Mouse (Mus musculus): Measurements from ENCODE around the gene Fam57a. TPM values are rescaled to one million over a fixed set of nuclear protein-coding genes. Genes with fewer than 3 reads are reported as not detected.

Fam57a gene
- total RNA-seq, 2 experiments from 2014 or later, result 8.0 to 8.3 TPM

DNA sequence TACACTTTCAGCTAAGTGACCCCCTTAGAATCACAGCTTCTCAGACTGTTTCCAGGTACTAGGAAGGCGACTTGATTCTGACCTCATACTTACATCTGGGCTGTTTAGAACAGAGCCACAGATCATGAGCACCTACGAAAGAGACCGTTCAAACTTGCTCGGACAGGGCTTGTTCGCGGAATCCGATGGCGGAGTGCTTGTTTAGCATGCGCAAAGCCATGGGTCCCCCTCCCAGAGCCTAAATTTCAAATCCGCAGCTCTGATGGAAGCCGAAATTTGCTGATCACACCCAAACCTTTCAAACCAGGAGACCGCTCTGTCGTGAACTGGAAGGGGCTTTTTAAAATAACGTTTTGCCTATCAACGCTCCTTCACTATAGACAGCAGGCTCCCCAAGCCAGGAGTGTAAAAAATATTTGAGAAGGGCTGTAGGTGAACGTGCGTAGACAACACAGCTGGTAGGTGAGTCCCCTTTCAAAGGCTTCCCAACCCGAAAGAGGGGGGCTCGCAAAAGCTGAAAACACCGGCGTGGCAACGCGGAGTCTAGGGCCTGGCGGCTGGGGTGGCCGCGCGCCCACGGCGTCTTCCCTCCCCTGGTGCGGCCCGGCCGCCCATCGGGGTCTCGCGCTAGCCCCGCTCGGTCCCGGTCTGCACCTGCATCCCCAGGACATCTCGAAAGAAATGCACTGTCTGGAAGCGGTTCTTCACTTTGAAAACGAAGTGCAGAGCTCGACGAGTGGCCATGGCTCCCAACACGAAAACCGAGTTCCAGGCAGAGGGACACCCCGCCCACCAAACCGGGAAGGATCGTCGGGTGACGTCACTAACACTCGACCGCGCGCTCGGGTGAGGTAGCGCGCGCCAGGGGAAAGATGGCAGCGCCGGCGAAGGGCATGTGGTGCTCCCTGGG lies 63.7 kb downstream of the Fam57a start, which contains the start of the genes Mrm3 and Glod4:
Gene Mrm3, plus strand, starts transcription at position 815 of the 910 bp plus-strand sequence.
Gene Glod4, minus strand, starts transcription at position 825 of the 910 bp plus-strand sequence.
- peak; percentile 94 to 97 for DNase-seq
- intact Hi-C loops (cut with DNase I), result no loop called here

GRCm38 (mm10) chr11:76243811-76244546 lies 64.5 kb downstream of the Fam57a start:
- intact Hi-C loops (cut with DNase I), result no loop called here
- DNase-seq, result peak in 1 of 2 experiments; percentile 23

DNA sequence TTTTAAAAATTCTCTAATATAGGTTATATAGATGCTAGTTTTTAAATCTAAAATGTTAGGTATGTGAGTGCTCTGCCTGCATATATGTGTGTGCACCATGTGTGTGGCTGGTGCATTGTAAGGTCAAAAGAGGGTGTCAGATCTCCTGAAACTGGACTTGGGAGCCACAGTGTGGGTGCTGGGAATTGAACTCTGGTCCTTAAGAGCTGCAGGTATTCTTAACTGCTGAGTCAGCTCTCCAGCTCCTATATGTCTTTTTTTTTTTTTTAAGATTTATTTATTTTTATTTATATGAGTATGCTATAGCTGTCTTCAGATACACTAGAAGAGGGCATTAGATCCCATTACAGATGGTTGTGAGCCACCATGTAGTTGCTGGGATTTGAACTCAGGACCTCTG lies 67.0 kb downstream of the Fam57a start:
- intact Hi-C loops (cut with DNase I), result no loop called here
- DNase-seq, result no peak

GRCm38 (mm10) chr11:76247239-76247638 lies 67.8 kb downstream of the Fam57a start:
- intact Hi-C loops (cut with DNase I), result no loop called here
- no peak for DNase-seq

DNA sequence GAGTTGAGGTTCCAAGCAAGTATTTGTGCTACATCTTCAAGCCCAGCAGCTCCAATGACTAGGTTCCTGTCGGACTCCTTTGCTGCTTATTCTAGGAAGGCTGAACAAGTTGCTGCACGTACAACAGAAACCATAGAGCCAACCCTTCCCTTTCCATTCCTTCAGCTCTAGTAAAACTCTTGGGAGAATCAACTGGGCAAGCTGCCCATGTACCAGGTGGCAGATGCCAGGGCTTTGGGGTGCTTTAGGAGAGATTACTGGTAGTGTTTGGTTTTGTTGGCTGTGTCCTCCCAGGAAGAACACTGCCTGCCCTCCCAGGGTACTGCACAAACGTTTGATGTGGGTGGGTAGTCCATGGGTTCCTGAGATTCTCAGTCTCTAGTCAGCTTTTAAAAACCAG lies 72.6 kb downstream of the Fam57a start:
- intact Hi-C loops (cut with DNase I), result loop anchor here (5.0 kb wide), 1 partner anchor 200 kb away; no protein-coding TSS in a partner anchor
- DNase-seq, result no peak

DNA sequence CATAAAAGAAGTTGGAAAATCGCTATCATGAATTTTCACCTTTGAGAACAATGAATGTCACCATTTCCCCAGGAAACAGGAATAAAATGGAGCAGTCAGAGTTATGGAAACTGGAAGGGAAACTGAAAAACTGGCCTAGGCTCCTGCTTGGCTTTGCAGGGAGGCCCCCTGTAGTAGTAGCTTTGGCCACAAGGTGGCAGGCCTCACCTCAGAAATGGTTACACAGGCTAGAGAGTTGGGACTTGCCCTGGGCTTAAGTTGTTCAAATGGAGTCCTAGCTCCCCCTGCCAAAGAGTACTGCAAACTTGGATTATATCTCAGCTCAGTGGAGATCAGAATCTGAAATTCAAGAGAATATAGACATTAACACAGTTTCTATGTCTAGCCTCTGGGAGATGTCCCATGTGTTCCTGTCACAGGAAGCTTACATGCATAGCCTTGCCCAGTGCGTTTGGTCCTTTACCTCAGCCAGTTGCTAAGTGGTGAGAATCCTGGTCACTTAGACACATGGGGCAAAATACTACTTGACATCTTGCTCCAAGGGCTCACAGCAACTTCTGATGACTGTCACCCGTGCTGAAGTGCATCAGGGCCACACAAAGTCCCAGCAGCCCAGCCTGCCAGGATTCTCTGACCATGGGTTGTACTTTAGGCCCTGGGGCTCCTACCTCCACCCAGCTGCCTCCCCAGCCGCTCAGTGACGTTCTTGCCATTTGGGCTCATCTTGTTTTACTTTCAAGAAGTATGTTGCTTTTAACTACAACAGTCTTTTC lies 73.9 kb downstream of the Fam57a start:
- DNase-seq, result peak; percentile 90 to 94
- intact Hi-C loops (cut with DNase I), result loop anchor here (1.0 to 5.0 kb wide), 2 partner anchors 153 to 199 kb away; partner anchors contain the start of gene Timm22

DNA sequence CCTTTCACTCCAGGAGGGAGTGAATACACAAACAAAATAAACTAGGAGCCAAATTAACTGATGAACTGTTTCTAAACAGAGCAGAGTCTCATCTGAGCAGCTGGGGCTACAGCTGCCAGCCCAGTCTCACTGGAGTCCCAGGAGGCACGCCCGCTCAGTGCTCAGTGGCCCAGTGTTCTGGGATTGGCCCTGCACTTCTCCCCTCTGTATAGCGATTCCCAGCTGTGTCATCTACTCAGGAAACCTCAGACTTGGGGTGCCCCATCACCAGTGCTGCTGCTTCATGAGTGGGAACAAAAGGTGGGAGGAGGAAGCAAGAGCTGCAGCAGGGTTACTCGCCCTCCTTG lies 74.4 kb downstream of the Fam57a start:
- DNase-seq, result peak in 1 of 2 experiments; percentile 35
- intact Hi-C loops (cut with DNase I), result loop anchor here (1.0 to 5.0 kb wide), 2 partner anchors 152 to 198 kb away; partner anchors contain the start of gene Timm22

DNA sequence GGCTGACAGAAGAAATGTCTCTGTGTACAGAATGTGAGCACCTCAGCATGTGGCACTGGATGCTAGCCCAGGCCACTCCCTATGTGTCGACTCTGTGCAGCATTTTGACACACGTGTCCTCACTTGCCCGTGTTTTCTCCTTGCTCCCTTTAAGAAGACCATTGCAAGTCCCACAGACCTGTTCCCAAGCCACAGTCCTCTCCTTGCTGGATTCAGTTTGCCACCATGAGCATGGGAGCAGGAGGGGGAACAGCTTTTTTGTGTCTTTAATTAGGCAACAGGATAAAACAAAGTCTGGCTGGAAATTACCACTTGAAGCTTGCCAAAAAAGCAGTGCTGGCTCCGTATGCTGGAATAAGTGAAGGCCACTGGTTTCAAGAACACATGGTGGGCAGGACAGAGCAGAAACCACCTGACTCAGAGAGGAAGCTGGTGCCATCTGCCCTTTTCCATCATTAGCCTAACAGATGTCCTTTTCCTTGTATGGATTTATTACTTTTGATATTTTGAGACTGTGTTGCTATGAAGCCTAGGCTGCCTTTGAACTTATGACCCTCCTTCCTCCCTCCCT lies 76.0 kb downstream of the Fam57a start:
- DNase-seq, result peak in 1 of 2 experiments; percentile 32
- intact Hi-C loops (cut with DNase I), result no loop called here

DNA sequence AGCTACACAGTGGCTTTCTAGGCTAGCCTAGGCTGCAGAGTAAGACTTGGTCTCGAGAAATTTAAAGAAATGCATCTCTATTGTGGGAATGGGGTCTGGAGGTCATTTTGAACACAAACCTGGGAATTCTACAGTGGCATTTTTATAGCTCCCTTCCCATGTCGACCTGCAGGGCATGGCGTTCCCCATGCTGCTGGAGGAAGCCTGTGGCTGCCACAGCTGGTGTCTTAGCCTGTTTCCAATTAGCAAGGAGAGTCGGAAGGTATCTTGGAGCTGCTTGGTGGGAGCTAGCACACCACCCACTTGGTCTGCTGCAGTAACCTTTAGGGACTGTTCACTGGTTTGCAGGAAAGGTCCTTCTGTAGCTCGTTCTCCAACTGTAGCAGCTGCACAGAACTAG lies 76.7 kb downstream of the Fam57a start:
- no peak for DNase-seq
- intact Hi-C loops (cut with DNase I), result no loop called here

GRCm38 (mm10) chr11:76257386-76257785 lies 77.9 kb downstream of the Fam57a start:
- intact Hi-C loops (cut with DNase I), result no loop called here
- DNase-seq, result no peak

DNA sequence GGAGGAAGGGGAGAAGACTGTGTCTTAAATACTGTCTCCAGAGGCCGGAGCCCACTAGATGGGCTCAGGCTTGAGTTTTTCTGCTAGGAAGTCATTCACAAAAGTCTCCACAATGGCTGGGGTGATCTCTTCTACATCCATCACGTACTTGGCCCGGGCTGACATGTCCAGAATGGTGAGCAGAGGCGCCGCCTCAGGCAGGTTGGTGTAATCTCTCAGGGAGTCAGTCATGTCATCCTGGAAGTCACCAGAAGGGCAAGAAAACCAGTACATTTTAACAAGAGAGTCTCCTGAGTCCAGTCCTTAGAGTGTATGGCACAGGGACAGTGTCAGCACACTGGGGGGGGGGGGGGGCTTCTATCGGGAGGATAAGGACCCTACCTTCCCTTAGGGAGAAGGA lies 79.0 kb downstream of the Fam57a start:
- intact Hi-C loops (cut with DNase I), result no loop called here
- no peak for DNase-seq

DNA sequence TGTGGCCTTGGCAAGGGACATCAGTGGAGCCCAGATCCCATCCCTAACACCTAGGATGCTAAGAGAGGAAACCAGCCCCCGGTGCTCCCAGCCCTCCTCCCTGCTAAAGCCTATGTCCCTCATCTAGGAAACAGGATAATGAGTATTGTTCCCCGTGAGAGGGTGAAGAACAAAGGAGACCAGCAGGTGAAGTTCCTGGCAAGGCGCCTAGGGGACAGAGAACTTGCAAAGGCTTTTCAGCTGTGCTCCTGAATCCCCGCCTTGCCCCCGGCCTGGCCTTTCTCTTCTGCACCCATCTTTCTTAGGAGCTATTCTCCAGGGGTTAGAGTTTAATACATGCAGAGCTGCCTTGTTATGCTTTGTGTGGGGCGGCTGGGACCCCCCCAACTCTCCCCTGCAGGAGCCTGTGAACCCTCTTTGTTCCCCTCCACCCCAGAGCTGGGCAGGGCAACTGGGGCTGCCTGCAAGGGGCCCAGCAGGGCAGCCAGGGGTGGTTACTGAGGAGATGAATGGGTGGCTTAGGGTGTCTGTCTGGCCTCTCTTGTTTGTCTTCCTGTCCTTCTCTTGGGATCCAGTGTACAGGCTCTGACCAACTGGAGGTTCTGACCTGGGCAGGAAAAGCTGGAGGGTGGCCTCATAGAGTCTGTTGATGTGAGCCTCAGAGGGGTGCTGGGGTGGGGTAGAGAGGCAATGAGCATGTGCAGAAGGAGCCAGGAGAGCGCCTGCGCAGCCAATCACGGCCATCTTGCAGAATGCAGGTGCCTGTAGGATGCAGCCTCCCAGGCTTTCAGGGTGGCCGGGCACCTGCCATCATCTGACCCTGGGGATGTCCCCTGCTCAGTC lies 81.0 kb downstream of the Fam57a start:
- DNase-seq, result no peak
- intact Hi-C loops (cut with DNase I), result no loop called here

DNA sequence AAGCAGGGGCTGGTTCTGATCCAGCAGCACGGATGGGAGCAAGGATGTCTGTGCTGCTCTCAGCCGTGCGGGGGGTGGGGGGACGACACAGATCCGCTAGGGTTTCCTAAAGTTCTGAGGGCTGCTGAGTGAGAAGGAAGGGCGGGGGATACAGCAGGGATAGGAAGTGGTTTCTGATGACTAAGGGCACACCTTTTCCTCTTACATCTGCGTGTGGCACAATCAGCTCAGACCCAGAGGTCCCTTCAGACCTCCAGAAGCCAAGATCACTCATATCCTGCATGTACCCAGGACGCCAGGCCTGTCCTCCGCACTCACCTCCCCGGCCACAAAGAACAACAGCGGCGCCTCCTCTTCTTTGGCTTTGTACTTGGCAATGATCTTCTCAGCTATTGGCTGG lies 81.8 kb downstream of the Fam57a start:
- intact Hi-C loops (cut with DNase I), result no loop called here

DNA sequence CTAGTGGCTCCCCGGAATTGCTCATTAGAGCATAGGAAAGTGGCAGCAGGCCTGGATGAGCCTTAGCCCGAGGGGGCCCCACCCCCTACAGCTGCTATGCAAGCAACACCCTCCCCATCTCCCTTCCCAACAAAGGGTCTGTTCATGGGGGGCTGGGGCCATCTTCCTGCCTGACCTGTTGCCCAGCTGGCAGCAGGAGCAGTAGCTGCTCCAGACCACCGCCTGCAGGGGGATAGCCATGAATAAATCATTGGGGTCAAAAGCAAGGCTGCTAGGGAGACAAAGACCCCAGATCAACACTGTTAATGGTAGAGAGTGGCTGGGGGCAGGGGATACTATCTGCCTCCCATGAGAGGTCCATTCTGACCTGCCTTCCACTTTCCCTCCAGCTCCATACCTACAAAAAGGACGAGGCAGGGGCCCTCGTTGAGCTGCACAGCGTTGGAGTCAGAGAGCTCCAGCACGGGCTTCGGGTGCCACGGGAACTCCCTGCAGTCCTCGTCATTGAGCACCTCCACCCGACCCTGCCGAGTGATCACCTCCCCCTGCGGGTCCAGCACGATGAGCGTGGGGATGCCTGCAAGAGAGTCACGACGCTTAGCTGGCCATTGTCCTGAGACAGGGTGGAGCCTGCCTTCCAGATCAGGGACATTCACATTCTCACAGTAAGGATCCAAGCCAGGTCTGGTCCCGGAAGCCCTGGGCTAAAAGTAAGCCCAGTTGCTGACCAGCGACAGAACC lies 83.3 kb downstream of the Fam57a start:
- DNase-seq, result no peak
- intact Hi-C loops (cut with DNase I), result no loop called here

More for the DNA sequence above, 81.8 kb downstream of the Fam57a start:
- DNase-seq, result no peak

Other genes with a start within 250 kb of the Fam57a start
- 10 to 100 TPM; 23.2 to 25.0 TPM for gene Rph3al, start 241.2 kb upstream of the Fam57a start, total RNA-seq (2021)
- not detected for gene 1700016K19Rik, start 179.8 kb upstream of the Fam57a start, total RNA-seq (2021)
- gene Rflnb, start 151.9 kb upstream of the Fam57a start, total RNA-seq (2021), result 10 to 100 TPM; 66.9 to 74.5 TPM
- gene Vps53, start within 50 bp of the Fam57a start, total RNA-seq (2021), result 10 to 100 TPM; 31.0 to 32.7 TPM
- gene Dbil5, start 37.9 kb downstream of the Fam57a start, total RNA-seq (2021), result under 1 TPM in 1 of 2 experiments, not detected in 1; 0.50 TPM
- gene Gemin4, start 38.0 kb downstream of the Fam57a start, total RNA-seq (2021), result 1 to 10 TPM; 3.1 to 5.9 TPM
- gene Mrm3, start 64.0 kb downstream of the Fam57a start, total RNA-seq (2021), result 10 to 100 TPM; 17.4 to 19.2 TPM
- gene Glod4, start 64.1 kb downstream of the Fam57a start, total RNA-seq (2021), result 10 to 100 TPM; 51.3 to 53.7 TPM
- gene Nxn, start 219.5 kb downstream of the Fam57a start, total RNA-seq (2021), result 10 to 100 TPM; 15.7 to 17.4 TPM
- gene Timm22, start 227.3 kb downstream of the Fam57a start, total RNA-seq (2021), result 10 to 100 TPM; 43.4 to 51.7 TPM

Measured in heart, postnatal 10 days (tissue).